Mouse (Mus musculus): ENCODE measurements at regions not wholly inside any gene's neighbourhood (a gene's known extent, or its start where the extent isn't known, plus 50 kb on each side); places are given as distances from the start of the nearest gene placed in this dataset.
A peak's percentile ranks its signal among the peaks of the same experiment; 100 is the strongest.

DNA sequence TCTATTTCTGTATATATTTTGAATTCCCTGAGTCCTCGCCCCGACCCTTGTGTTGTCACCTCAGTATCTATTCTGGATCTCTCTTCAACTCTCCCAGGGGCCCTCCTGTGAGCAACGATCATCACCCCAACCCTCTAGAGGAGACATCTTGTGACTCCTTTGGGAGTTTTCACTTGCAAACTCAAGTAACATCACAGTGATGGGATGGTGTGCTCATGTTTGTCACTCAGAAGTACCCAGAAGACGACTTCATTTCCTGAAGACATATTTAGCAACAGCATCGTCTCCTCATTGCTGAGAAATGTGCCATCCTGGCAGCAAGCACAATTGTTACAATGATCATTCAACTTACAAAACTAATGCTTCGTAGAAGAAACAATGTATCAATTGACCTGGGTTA is 57.9 kb upstream of the Mbip start:
- Histone ChIP-seq H3K9me3 (ENCODE audit: low read length) (no peaks in the 10 kb centered on the region), H3K27ac (ENCODE audit: low read depth) (no peak overlapping the region), H3K4me1 (ENCODE audit: insufficient read depth) (no peaks in the 10 kb centered on the region), H3K36me3 (replicated peaks; ENCODE audit: insufficient read depth, low read length) (no peaks in the 10 kb centered on the region), H3K27me3 (ENCODE audit: insufficient read depth, low read length) (no peaks in the 10 kb centered on the region), H3K4me3 (ENCODE audit: low read depth, low read length) (no peak overlapping the region), H3K9ac (replicated peaks) (no peak overlapping the region), H3K4me2 (ENCODE audit: low read depth, low read length) (no peak overlapping the region)
- ATAC-seq (no peak), DNase-seq (no peak)
- 54% methylated on average over 6 of the region's 6 CpGs for WGBS (ENCODE audit: insufficient replicate concordance)
- TF ChIP-seq CTCF (IDR thresholded peaks at IDR 0.05; ENCODE audit: low read depth) = no peak
- no peak for TF ChIP-seq EP300 (IDR thresholded peaks at IDR 0.05; ENCODE audit: low read depth)

DNA sequence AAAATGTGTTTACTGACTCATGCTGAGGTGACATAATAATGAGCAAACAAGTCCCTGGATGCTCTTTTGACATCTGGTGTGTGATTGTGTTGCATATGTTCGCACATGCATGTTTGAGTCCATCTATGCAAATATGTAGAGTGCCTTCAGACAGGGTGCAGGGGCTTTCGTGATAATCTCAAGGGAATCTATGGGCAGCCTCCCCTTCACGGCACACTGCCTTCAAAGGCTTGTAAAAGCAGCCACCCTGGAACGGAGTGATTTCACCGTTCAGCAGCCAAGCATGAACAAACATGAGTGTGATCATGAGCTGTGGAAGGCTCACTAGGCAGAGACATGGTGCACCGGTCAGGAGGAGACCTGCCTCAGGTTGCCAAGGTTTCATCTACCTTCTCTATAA is 57.1 kb upstream of the Mbip start:
- peak; percentile 71 for ATAC-seq
- 68% methylated on average over 6 of the region's 6 CpGs for WGBS (ENCODE audit: insufficient replicate concordance)
- no peak for TF ChIP-seq EP300 (IDR thresholded peaks at IDR 0.05; ENCODE audit: low read depth)
- no peak for TF ChIP-seq CTCF (IDR thresholded peaks at IDR 0.05; ENCODE audit: low read depth)

DNA sequence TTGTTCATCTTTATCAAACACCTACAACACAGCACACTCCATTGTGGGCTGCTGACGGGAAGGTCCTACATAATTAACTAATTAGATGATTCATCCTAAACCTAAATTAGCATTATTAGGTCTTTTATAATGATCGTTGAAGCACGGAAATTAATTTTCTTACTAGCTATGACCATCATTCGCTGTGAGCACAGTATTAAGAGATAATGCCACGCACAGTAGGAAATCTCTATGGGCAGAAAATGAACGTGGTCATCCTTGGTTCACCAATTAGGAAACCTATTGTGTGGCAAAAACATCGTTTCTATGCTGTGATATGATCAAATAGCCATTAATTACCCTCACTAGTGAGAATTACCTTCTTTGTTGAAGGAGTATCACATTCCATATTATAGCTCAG is 56.4 kb upstream of the Mbip start:
- H3K36me3 ChIP-seq (replicated peaks; ENCODE audit: insufficient read depth, low read length) = no peaks in the 10 kb centered on the region
- no peaks in the 10 kb centered on the region for H3K27me3 ChIP-seq (ENCODE audit: insufficient read depth, low read length)
- TF ChIP-seq CTCF (IDR thresholded peaks at IDR 0.05; ENCODE audit: low read depth) = no peak
- no peak for TF ChIP-seq EP300 (IDR thresholded peaks at IDR 0.05; ENCODE audit: low read depth)
- WGBS (ENCODE audit: insufficient replicate concordance) = 71% methylated on average over 7 of the region's 7 CpGs
- no peak overlapping the region for H3K4me3 ChIP-seq (ENCODE audit: low read depth, low read length)
- H3K4me2 ChIP-seq (ENCODE audit: low read depth, low read length) = no peak overlapping the region
- ATAC-seq (no peak), DNase-seq (no peak)
- H3K27ac ChIP-seq (ENCODE audit: low read depth) = no peak overlapping the region
- no peak overlapping the region for H3K9ac ChIP-seq (replicated peaks)
- H3K4me1 ChIP-seq (ENCODE audit: insufficient read depth) = no peaks in the 10 kb centered on the region
- no peaks in the 10 kb centered on the region for H3K9me3 ChIP-seq (ENCODE audit: low read length)

More for the DNA sequence above, 57.1 kb upstream of the Mbip start:
- H3K27me3 ChIP-seq (ENCODE audit: insufficient read depth, low read length) = no peaks in the 10 kb centered on the region
- DNase-seq = peak; percentile 21
- H3K9me3 ChIP-seq (ENCODE audit: low read length) = no peaks in the 10 kb centered on the region
- H3K4me3 ChIP-seq (ENCODE audit: low read depth, low read length) = no peak overlapping the region
- no peaks in the 10 kb centered on the region for H3K36me3 ChIP-seq (replicated peaks; ENCODE audit: insufficient read depth, low read length)
- H3K4me1 ChIP-seq (ENCODE audit: insufficient read depth) = no peaks in the 10 kb centered on the region
- no peak overlapping the region for H3K27ac ChIP-seq (ENCODE audit: low read depth)
- no peak overlapping the region for H3K4me2 ChIP-seq (ENCODE audit: low read depth, low read length)
- no peak overlapping the region for H3K9ac ChIP-seq (replicated peaks)
